Mouse (Mus musculus) left cerebral cortex, adult 8-10 months (tissue): ENCODE data around the gene Fkbpl. TPM values are rescaled to one million over a fixed set of nuclear protein-coding genes. Genes with fewer than 3 reads are reported as not detected.

ENCODE experiments used
- DNase-seq, 2 experiments: peaks; one replicate each; pipeline ENCODE4 v3.0.0; 2022; ENCODE audit warnings: low spot score in 2 of 2
- total RNA-seq, 4 experiments: library from RNA; stranded (reverse); gene quantifications; 2 replicates each; pipeline ENCODE4 v1.2.4; 2022

The Fkbpl gene
- total RNA-seq, 4 experiments from 2014 or later = 12.5 to 16.7 (median 14.8) TPM

GRCm38 (mm10) chr17:34646906-34647787 is 2.6 kb downstream of the Fkbpl start, which contains the start of gene Atf6b:
Atf6b (plus strand) TSS chr17:34647146.
- peak; percentile 80 to 99 for DNase-seq

- DNase-seq = no peak
Observed at GRCm38 (mm10) chr17:34648141-34648890, 3.8 kb downstream of the Fkbpl start.

- no peak for DNase-seq
Observed at GRCm38 (mm10) chr17:34649106-34649864, 4.7 kb downstream of the Fkbpl start.

GRCm38 (mm10) chr17:34650781-34651180 is 6.2 kb downstream of the Fkbpl start:
- DNase-seq = no peak

GRCm38 (mm10) chr17:34651507-34652221 is 7.1 kb downstream of the Fkbpl start:
- DNase-seq = no peak

- DNase-seq = no peak
Observed at GRCm38 (mm10) chr17:34652546-34652945, 8.0 kb downstream of the Fkbpl start.

GRCm38 (mm10) chr17:34652985-34653384 is 8.4 kb downstream of the Fkbpl start:
- DNase-seq = no peak

- no peak for DNase-seq
Observed at GRCm38 (mm10) chr17:34653746-34654285, 9.3 kb downstream of the Fkbpl start.

GRCm38 (mm10) chr17:34654392-34654791 is 9.8 kb downstream of the Fkbpl start:
- no peak for DNase-seq

GRCm38 (mm10) chr17:34655160-34655559 is 10.6 kb downstream of the Fkbpl start:
- no peak for DNase-seq

- peak in 1 of 2 experiments; percentile 77 for DNase-seq
Observed at GRCm38 (mm10) chr17:34655581-34655991, 11.0 kb downstream of the Fkbpl start.

- DNase-seq = no peak
Observed at GRCm38 (mm10) chr17:34656666-34657065, 12.1 kb downstream of the Fkbpl start.

GRCm38 (mm10) chr17:34657271-34657670 is 12.7 kb downstream of the Fkbpl start:
- no peak for DNase-seq

GRCm38 (mm10) chr17:34658145-34658544 is 13.6 kb downstream of the Fkbpl start:
- no peak for DNase-seq

- no peak for DNase-seq
Observed at GRCm38 (mm10) chr17:34658591-34658990, 14.0 kb downstream of the Fkbpl start.

- DNase-seq = no peak
Observed at GRCm38 (mm10) chr17:34659181-34659896, 14.8 kb downstream of the Fkbpl start.

GRCm38 (mm10) chr17:34659897-34660214 is 15.3 kb downstream of the Fkbpl start:
- DNase-seq = no peak

- DNase-seq = no peak
Observed at GRCm38 (mm10) chr17:34660259-34660820, 15.8 kb downstream of the Fkbpl start.

GRCm38 (mm10) chr17:34661121-34661591 is 16.6 kb downstream of the Fkbpl start:
- no peak for DNase-seq

GRCm38 (mm10) chr17:34662468-34662867 is 17.9 kb downstream of the Fkbpl start:
- no peak for DNase-seq
